Mouse (Mus musculus): Measurements from ENCODE around the gene Gm49673.
"Not testable (repeated sequence)": the region's sequence is repeated elsewhere in the genome, so short reads cannot be mapped to it uniquely, and the experiment has no call there.

- TF ChIP-seq CTCF, POLR2A (IDR thresholded peaks at IDR 0.05; ENCODE audit: insufficient read depth, low read depth, low read length): not testable (repeated sequence)
Observed at GRCm38 (mm10) chr17:8164701-8165607, 17.4 kb upstream of the Gm49673 start, which contains the start of gene Fgfr1op.

All from olfactory bulb, adult 2 months (tissue).